Mouse (Mus musculus) ES-E14 (cell line): ENCODE measurements around the gene Itga2b.
A peak's percentile ranks its signal among the peaks of the same experiment; 100 is the strongest.

Experiments used
- CHD2 ChIP-seq: IDR thresholded peaks from 2 replicates; pipeline ENCODE4 v1.6.1; 2014; ENCODE audit warnings: mild to moderate bottlenecking, low read depth, low read length, inconsistent platforms
- HCFC1 ChIP-seq: IDR thresholded peaks from 2 replicates; pipeline ENCODE4 v1.6.1; 2012; ENCODE audit warnings: low read length, inconsistent platforms, borderline replicate concordance; ENCODE audit not compliant: insufficient read depth
- MAFK ChIP-seq: IDR thresholded peaks from 2 replicates; pipeline ENCODE4 v1.6.1; 2014; ENCODE audit warnings: mild to moderate bottlenecking, low read depth, low read length, inconsistent platforms; ENCODE audit not compliant: insufficient read depth
- ZC3H11A ChIP-seq: IDR thresholded peaks from 2 replicates; pipeline ENCODE4 v1.6.1; 2012; ENCODE audit warnings: low read depth, mild to moderate bottlenecking, inconsistent platforms, low read length, borderline replicate concordance
- ZNF384 ChIP-seq: IDR thresholded peaks from 2 replicates; pipeline ENCODE4 v1.6.1; 2012; ENCODE audit warnings: low read depth, low read length, inconsistent platforms

DNA sequence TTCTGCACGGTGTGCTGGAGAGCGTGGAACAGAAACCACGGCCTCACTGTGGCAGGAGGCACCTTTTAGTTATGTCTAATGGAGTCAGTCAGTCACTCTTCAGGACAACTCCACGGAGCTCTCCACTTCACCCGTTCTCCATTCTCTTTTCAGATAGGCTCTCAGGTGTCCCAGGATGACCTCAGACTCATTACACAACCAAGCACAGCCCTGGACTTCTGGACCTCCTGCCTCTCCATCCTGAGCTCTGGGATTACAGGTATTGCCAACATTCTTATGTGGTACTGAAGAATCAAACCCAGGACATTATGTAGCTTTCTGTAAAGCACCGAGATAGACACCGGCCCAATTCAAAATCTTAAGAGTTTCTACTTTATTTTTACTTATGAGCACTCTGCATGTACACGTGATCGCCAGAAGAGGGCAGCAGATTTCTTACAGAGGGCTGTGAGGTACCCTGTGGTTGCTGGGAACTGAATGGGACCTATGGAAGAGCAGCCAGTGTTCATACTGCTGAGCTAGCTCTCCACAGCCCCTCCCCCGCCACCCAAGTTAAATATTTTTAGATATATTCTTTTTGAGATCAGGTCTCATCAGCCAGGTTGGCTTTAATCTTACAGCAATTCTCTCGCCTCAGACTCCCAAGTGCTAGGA, 16.9 kb upstream of the Itga2b start:
- TF ChIP-seq HCFC1, result no peak
- no peak for TF ChIP-seq ZNF384
- peak; percentile 66 for TF ChIP-seq MAFK
- TF ChIP-seq CHD2, result no peak
- TF ChIP-seq ZC3H11A, result 0 out of 2 replicates have a peak, but pooled peaks have one; percentile 21
